Mouse (Mus musculus) adrenal gland, adult 2 months (tissue): ENCODE results near the gene Ankrd13b. TPM values are rescaled to one million over a fixed set of nuclear protein-coding genes. Genes with fewer than 3 reads are reported as not detected.

ENCODE experiments used
- DNase-seq: peaks from one replicate; pipeline ENCODE4 v3.0.0; 2021
- polyA plus RNA-seq: library from polyadenylated mRNA; depleted of rRNA; stranded (reverse); fragments of >200 nt; gene quantifications from 2 replicates; pipeline ENCODE4 v1.2.3, GENCODE M21; 2012
- total RNA-seq, 2 experiments: library from RNA; stranded (reverse); gene quantifications; 2 replicates each; pipeline ENCODE4 v1.2.3; 2021

Ankrd13b gene
- total and polyA plus RNA-seq, 3 experiments = 6.0 to 24.7 (median 7.3) TPM

DNA sequence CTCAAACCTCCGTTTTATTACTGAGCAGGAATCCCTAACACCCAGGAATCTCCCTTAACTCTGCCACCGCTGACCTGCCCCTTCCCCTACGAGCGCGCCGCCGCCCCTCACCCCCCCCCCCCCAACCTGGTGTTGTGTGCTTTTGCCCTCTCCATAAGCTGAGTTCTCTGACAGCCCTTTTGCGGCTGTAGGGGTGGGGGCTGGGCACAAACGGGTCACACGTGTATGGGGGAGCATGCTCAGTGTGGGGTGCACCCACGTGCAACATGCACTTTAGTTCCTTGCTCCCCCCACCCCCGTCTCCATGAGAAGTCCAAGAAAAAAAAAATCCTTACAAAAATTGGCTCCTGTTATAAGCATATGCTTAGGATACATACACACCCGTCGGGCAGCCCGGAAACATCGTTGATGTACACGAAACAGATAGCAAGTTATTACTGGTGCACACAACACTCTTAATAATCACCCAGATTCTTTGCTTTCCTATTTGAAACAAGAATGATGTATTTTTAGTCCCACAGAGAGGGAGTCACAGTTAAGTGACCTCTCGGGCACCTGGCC is 2.9 kb upstream of the Ankrd13b start:
- peak; percentile 44 for DNase-seq

DNA sequence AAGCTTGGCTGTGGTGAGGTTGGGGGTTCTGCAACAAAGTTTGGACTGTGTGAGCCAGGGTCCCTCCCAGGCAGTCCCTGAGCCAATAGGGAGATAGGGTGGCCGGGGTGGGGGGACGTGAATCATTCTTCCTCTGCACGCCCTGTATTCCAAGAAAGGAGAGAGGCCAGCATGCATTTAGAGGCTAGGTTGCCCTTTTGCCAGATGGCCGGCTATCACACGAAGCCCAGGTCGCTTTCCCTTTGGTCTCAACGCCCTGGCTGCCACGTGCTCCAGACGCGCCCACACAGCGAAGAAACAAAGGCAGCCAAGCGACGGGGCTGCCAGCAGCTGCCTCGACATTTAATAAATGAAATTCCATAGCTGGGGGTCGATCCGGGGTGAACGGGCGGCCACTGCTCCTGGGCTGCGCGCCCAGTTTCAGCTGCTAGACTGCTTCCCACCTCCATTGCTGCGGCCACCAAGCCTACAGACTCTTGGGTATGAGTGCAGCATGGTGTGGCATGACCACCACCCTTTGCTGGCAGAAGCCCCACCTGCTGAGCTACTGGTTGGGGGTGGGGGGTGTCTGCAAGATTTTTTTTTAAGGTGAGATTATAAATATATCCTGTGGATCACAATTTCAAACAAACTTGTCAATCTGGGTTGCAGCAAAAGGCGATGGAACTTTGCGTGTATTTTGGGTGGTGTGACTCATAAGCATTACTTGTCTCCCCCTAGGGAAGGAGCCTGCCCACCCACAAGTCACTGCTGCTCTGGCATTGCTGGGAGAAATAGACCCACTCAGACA is 2.2 kb upstream of the Ankrd13b start:
- DNase-seq = peak; percentile 80

DNA sequence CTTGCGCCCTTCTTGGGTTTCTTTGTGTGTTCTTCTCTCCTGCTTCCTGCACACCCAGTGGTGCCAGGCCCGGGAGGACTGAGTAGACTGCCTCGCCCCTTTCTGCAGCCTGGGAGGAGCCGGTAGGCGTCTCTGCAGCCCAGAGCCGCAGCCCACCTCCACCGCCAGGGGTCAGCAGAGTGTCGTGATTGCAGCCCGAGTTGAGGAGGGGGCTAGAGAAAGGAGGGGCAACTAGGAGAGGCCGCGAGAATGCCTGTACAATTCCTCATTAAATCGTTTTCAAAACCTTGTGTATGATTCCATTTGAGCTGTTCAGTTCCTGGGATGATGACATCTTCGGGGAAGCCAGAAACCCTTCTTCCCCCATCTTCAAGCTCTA is 1.6 kb upstream of the Ankrd13b start:
- peak; percentile 91 for DNase-seq

DNA sequence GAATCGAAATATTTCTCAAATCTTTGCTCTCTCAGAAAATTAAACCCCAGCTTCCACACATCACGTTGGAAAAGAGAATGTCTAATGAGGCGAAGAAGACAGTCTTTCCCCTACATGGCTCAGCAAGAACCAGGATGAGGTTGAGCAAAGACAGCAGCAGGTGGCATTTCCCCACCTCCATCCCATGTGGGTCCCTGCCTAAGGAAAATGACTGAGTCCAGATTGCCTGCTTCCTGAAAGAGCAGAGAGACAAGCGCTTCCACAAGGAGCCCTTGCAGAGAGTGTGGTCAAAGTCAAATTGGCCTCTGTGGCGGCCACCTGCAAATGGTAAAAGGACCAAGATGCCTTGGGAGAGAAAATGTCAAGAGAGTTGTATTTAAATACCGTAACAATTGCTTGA is 973 bp upstream of the Ankrd13b start:
- DNase-seq = no peak

DNA sequence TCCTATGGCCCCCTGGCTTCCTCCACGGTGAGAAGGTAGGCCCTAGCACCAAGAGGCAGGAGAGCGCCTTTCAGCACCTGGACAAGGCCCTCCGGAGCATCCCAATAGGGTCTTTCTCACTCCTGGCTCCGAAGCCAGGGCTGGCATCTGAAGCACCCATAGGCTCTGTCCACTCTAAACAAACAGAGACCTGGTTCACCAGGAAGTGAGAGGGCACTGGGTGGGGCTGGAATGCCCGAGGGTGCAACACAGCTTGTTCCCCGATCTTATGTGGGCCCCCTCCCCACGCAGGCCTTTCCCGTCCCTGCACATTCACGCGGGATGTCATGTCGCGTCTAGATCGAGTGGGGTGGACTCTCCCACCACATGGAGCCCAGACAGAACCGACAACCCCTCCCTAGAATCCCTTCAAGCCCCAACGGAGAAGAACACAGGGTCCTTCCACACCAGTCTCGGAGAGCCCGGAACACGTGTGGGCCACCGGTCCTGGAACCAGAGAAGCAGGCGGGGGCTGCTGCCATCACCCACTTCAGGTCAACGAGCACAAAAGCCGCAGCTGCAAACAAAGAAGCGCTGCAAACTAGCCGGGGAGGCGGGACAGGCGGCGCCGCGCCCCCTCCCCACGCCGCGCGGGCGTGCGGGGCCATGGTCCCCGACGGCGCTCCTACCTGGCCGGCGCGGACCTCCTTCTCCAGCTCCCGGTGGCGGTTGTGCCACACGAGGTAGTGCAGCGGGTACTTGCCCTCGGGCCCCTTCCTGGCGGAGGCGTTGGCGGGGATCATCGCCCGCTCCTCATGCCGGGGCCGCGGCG is 502 bp downstream of the Ankrd13b start:
- DNase-seq = no peak

DNA sequence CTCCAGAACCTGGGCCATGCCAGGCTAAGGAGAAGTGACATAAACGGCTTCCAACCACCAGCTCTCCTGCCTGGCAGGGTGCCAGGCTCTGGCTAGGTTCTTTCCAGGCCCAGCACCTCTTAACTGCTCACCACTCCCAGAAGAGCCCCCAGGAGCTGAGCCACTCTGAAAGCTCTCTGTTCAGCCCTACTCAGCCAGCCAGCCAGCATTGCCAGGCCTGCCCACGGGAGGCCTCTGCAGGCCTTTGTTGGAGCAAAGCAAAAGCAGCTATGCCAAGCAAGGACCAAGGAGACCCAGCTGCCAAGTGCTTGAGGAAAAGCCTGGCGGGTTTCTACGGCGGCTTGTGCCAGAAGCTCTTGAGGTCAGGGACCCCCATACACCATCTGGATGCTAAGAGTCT is 2.7 kb downstream of the Ankrd13b start:
- DNase-seq = no peak

DNA sequence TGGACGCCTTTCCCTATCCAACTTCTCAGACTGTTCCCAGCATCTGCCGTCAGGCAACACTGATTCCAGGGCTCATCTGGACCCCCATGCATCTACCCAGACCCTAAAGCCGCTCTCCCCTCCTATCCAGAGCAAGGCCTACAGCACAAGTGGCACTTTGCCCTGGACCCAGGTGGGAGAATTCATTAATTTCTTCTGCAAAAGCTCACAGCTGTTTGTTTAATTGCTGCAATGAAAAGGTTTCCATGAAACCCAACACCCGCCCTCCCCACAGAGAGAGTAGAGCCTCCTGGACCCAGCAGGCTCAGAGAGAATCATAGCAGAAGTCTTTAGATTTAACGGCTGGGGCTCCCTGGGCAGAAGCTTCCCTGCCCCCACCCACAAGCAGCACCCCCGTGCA is 4.2 kb downstream of the Ankrd13b start:
- DNase-seq = no peak

DNA sequence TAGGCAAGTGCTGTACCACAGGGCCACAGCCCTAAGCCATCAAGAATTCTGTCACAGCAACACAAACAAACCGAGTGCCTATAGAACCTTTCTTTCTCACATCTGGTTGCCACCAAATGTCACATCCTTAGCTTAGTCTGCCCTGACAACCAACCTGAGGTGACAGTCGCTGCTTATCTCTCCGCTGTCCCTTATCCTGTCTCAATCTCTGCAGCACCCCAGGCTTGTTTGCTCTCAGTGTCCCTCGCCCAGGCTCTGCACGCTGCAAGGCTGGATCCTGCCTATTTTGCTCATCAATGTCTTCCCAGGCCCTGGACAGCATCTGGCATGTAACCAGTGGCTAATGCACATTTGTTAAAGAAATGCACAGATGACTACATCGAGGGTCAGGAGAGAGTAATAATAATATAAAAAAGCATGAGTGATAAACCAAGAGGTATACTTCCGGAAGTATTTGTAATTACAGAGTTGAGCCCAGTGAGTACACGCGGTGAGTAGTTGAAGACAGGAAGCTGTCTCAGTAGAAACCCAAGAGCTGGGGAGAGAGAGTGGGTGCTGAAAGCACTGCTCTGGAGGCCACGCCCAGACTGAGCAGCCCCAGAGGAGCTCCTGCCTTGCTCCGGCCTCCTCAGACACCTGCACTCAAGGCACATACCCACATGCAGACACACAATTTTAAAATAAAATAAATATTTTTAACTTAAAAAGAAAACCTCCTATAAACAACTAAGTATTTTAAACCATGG is 5.8 kb downstream of the Ankrd13b start:
- DNase-seq = no peak

DNA sequence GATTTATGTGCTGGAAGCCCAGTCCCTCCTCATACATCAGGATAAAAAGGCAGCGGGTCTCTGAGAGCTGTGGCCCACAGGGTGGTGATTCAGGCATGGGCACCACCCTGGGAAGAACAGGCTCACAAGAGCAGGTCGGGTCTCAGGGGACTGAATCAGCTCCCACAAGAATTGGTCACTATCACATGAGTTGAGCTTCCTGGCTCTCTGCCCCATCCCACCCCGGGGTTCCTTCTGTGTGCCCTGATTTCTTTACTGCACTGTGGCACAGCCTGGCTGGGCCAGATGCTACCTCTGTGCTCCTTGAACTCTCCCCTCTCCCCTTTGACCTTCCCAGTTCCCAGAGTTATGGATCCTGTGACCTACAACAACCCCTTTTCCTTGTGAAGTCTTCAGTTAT is 6.4 kb downstream of the Ankrd13b start:
- DNase-seq = no peak

DNA sequence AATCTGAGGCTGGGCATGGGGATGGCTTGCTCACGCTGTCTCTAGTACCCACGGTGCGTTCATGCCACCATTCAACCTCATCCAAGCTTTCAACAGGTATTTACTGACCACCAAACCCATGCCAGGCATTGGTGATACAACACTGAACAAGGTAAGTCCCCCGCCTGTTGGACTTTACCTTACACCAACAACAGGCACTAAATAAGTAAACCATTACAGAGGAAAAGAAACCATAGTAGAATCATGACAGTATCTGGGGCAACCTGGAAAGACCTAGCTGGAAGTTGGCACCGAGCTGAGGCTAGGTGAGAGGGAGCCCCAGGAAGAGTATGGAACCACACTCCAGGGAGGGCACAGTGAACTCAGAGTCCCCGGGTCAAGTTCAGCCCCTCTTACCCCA is 12.6 kb downstream of the Ankrd13b start:
- DNase-seq = no peak

DNA sequence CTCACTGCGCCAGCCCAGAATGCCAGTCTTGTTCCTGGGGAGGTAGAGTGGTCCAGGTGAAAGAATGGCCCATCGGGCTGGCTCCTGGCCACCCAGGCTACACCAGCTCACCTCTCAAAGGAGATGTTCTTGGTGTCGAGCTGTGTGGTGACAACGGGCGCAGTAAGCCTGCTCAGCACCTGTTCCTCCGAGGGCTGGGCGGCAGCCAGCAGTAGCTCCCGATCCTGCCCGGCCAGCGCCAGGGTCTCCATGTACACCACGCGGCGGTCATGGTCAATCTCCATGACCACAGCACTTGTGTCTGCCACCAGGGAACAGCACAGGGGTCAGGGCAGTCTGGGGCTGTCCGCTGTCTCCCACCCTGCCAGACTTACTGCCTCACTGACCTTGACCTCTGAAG is 13.3 kb downstream of the Ankrd13b start:
- DNase-seq = no peak

DNA sequence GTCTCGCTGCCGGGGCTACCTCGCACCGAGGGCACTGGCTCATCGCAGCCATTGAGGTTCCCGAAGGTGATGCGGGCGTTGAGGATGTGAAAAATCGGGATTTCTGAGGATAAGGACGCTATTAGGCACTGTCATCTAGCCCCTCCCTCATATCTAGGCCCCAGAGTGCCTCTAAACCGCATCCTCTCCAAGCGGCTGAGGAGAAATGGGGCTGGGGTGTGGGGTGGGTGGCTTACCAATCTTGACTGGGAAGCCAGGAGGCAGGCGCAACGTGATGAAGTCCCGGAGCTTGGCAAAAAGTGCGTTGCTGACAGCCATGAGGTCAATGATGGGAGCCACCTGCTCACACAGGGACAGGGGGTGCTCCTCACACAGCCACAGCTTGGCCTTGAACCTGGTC is 16.7 kb downstream of the Ankrd13b start:
- DNase-seq = no peak

DNA sequence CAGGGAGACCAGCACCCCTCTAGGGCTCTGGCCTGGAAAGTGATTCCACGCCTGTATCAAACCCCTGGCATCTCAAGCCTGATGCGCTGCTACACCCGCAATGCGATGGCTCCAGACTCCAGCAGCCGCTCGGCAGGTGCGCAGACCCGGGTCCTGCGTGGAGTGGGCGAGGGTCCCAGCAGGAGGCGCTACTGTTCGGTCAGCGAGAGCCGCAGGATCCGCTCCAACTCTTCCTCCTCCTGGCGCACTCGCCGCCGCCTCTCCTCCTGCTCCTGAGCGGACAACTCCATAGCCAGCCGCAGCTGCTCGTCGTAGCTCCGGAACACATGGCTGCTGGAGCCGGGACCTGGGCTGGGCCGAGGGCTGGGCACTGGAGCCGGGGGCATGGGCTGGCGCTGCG is 18.1 kb downstream of the Ankrd13b start:
- no peak for DNase-seq

DNA sequence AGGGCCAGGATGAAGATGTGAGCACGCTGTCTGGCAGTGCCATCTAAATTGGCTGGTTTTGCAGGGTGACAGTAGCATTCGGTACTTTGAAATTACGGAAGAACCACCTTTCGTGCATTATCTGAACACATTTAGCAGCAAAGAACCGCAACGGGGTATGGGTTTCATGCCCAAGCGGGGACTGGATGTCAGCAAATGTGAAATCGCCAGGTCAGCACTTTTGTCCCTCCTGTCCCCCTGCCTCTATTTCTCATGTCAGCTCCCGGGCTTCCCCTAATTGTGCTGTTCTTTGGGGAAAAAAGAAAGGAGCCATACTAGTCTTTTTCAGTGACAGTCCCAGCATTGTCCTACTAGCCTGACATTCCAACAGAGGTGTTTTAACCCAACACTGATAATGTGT is 21.1 kb downstream of the Ankrd13b start:
- DNase-seq = no peak

DNA sequence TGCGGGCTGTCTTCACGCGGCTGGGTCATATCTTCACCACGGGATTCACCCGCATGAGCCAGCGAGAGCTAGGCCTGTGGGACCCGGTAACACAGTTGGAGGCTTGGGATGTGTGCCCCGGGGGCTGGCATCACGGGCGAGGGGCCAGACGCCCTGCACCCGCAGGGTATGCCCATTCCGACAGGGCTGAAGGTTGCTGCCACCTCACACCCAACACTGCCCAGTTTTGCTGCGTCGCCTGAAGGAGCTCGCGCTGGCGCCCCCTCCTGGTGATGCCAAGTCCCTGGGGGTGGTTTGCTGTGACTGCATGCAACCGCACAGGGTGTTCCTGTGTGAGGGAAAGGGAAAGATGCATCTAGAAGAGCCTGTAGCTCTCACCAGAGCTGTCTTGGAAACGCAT is 21.7 kb downstream of the Ankrd13b start:
- peak; percentile 85 for DNase-seq

DNA sequence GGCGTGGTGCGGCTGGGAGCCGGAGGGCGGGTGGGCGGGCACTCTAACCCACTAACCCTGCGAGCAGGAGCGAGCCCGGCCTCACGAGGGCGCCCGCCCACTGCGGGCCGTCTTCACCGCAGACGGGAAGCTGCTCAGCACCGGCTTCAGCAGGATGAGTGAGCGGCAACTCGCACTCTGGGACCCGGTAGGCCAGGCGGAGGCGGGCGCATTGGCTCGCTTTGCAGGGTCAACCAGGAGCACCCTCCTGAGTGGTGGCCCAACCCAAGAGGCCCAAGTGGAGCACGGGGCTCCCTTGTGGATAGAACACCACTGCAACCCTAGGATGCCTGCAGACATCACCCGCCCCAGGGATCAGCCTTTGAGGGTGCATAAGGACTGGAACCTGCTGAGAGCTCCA is 22.3 kb downstream of the Ankrd13b start:
- DNase-seq = peak; percentile 87

DNA sequence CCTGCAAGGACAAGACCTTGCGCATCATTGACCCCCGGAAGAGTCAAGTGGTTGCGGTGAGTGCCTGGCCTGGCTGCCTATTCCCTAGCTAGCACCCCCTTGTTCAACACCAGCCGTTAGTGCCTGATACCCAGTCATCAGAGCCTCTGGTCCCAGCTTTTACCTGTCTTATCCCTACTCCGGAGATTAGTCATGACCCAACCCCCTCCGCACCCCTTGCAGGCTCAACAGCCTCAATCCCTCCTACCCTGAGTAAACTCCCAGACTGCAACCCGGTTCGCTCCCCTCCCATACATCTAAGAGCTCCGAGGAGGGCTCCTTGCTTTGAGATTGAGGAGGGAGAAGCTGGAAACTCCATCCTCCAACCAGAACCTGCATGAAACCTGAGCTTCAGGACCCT is 22.9 kb downstream of the Ankrd13b start:
- no peak for DNase-seq

DNA sequence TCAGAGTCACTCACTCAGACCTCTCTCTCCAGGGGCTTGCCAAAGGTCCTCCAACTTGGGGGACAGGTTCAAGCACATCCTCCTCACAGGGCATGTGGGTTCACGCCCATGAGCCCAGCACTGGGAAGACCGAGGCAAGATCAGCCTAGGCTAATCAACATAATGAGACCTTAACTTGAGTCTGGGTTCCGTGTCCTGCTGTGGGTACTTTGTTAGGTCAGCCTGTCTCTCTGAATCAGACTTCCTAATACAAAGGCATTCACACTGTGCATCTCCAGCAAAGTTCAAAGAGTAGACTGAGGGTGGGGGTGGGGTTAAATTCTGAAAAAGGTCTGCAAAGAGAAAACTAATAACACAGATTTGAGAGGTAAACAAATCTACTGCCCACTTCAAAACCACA is 24.4 kb downstream of the Ankrd13b start:
- no peak for DNase-seq

DNA sequence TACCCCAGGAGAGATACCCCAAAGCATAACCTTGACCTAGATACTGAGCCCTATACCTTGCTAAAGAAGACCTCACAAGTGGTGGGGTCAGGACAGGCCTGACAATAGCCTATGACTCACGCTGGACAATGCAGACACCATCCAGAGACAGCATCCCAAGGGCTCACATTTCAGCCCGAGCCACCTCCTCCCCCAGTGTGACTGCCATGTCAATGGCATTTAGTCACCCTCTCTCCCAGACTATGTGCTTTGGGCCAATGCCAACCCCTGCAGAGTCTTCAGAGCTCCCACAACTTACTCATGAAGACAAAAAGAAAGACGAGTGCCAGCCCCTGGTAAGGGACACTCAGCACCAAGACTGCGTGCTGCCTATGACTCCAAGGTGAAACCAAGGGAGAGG is 24.8 kb downstream of the Ankrd13b start:
- peak; percentile 85 for DNase-seq

DNA sequence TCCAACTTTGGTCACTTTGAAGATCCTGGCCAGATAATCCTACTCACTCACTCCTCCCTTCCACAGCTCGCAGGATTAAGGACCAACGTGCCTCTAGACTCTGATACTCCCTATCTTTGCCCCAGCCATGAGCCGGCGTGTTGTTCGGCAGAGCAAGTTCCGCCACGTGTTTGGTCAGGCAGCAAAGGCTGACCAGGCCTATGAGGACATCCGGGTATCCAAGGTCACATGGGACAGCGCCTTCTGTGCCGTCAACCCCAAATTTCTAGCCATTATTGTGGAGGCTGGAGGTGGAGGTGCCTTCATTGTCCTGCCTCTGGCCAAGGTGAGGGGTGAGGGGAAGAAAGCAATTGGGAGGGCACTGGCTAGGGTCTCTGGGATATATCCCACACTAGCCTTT is 25.7 kb downstream of the Ankrd13b start:
- DNase-seq = no peak

DNA sequence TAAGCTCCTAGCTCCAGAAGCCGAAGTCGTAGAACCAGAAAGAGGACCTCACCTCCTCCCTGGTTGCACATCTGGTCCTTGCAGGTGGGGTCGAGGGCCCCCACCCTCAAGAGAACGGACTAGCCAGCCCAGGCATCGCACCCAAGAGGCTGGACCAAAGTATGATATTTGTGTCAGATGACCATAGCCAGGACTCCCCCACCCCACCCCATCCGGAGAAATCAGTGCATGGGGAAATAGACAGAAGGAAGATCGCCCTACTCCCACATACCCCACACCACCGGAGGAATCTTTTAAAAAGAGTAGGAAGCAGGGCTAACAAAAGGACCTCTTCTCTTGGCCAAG is 26.4 kb downstream of the Ankrd13b start:
- DNase-seq = no peak

DNA sequence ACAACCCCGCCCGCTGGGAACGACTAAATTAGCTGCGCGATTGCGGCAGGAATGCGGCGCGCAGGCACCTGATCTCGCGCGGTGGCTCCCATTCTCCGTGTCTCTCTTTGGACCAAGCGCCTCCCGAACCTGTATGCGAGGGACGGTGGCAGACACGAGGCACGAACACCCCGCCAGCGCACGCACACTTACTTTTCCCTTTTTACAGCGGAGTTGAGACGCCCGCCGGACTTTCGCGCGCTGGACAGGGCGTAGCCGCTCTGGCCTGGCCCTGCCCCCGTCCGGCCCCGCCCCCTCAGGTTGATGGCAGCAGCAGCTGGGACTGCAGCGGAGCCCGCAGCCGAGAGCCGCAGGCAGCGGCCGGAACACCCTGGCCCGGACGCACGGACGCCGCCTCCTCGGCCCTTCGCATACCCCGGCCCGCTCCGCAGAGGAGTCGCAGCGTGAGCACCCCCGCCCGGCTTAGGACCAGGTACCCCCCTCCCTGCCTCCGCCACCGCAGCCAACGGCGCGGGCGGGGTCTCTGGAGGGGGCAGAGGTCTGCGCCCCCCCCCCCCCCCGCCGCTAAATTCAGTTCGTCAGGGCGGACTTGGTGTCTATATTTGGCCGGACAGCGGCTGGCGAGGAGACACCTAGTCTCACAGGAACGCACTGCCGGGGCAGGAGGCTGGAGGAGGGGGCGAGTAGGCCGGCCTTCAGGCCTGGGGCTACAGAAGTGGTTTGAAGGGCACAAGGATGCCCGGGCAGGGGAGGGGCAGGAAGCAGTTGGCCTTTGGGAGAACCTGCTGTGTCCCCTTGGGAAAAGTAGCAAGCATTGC is 27.0 kb downstream of the Ankrd13b start, which contains the start of gene Coro6:
Coro6 (plus strand) TSS at position 129 of the 818 bp plus-strand sequence.
- DNase-seq = peak; percentile 89
